Mouse (Mus musculus): ENCODE measurements around the gene Igsf9b.

Igsf9b gene

GRCm38 (mm10) chr9:27289543-27290308 lies 9.3 kb upstream of the Igsf9b start:
- no peak for DNase-seq (ENCODE audit: low spot score)

- DNase-seq (ENCODE audit: low spot score): no peak
Measured at GRCm38 (mm10) chr9:27294380-27294779, 4.6 kb upstream of the Igsf9b start.

DNA sequence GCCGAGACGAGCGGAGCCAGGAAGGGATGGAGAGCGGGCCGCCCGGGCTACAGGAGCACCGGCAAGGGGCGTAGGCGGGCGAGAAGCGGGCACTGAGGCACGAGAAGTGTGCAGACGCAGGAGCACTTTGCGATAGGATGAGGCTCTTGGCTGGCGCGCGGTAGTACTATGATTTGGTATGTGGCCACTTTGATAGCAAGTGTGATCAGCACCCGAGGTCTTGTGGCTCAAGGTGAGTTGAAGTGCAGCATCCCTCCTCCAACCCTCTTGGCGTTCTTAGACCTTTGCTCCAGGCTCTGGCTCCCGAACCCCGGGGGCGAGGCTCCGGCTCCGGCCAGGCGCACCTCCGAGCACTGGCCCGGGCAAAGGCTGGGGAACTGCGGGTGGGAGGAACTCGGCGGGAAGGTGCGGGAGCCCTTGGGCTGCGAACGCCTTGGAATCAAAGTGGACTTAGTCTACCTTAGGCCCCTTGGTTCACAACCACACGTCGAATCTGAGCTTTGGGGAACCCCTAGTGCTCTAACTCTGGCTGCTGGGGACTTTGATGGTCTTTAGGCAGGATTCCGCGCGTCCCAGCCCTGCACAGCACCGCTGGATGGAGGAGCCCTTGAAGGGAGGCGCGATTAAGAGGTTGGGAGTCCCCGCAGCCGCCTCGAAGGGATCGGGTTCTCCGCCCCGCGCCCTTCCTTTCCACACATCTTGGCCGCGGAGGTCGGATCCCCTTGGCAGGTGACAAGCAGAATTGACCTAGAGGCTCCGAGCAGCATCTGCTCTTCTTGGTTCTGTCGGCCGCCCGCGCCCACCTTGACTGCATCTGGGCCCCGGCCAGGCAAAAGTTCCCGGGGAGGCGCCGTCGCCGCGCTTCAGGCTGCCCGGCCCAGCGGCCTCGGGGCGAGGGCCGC lies 533 bp downstream of the Igsf9b start:
- no peak for DNase-seq (ENCODE audit: low spot score)

GRCm38 (mm10) chr9:27300188-27300691 lies 1.2 kb downstream of the Igsf9b start:
- DNase-seq (ENCODE audit: low spot score): no peak

GRCm38 (mm10) chr9:27300698-27301097 lies 1.7 kb downstream of the Igsf9b start:
- DNase-seq (ENCODE audit: low spot score): no peak

GRCm38 (mm10) chr9:27301486-27301885 lies 2.5 kb downstream of the Igsf9b start:
- DNase-seq (ENCODE audit: low spot score): no peak

GRCm38 (mm10) chr9:27302291-27302690 lies 3.3 kb downstream of the Igsf9b start:
- DNase-seq (ENCODE audit: low spot score): no peak

- no peak for DNase-seq (ENCODE audit: low spot score)
Measured at GRCm38 (mm10) chr9:27303571-27304484, 4.8 kb downstream of the Igsf9b start.

- DNase-seq (ENCODE audit: low spot score): no peak
Measured at GRCm38 (mm10) chr9:27304485-27305102, 5.6 kb downstream of the Igsf9b start.

GRCm38 (mm10) chr9:27305502-27305901 lies 6.5 kb downstream of the Igsf9b start:
- DNase-seq (ENCODE audit: low spot score): no peak

DNA sequence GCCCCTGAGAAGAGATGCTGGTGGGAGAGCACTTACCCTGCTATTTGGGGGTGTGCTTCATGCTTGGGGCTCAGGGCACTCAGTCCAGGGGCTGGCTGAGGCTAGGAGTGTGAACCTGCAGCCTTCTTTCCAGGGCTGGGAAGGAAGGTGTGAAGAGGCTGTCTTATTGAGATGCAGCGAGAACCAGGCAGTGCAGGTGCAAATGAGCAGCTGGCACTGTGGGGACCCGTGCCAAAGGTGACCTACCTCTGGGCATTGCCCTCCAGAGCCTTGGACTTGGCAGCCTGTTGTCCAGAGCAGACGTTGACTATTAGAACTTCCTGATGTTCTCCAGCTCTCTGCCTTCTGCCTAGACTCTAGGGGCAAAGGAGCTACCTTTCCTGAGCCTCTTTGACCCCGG lies 7.6 kb downstream of the Igsf9b start:
- DNase-seq (ENCODE audit: low spot score): no peak

DNA sequence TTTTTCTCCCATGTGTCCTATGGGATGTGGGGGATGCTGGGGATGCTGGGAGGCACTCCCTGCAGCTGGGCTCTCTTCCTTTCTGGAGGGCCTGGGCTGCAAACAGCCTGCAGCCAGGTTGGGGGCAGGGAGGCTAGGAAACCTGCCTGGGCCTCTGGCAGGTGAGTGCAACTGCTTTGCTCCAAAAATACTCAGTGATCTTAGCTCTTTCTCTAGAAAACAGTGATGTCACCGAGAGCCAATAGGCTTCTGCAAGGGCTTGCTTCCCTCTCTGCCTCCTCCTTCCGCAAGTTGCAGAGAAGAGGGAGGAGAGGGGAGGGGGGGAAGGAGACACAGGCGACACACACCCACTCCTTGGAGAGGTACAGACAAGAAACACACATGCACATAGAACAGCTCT lies 8.3 kb downstream of the Igsf9b start:
- DNase-seq (ENCODE audit: low spot score): no peak

GRCm38 (mm10) chr9:27308045-27308444 lies 9.0 kb downstream of the Igsf9b start:
- no peak for DNase-seq (ENCODE audit: low spot score)

GRCm38 (mm10) chr9:27308561-27308960 lies 9.6 kb downstream of the Igsf9b start:
- no peak for DNase-seq (ENCODE audit: low spot score)

GRCm38 (mm10) chr9:27310005-27310404 lies 11.0 kb downstream of the Igsf9b start:
- DNase-seq (ENCODE audit: low spot score): no peak

GRCm38 (mm10) chr9:27313427-27313826 lies 14.4 kb downstream of the Igsf9b start:
- DNase-seq (ENCODE audit: low spot score): no peak

DNA sequence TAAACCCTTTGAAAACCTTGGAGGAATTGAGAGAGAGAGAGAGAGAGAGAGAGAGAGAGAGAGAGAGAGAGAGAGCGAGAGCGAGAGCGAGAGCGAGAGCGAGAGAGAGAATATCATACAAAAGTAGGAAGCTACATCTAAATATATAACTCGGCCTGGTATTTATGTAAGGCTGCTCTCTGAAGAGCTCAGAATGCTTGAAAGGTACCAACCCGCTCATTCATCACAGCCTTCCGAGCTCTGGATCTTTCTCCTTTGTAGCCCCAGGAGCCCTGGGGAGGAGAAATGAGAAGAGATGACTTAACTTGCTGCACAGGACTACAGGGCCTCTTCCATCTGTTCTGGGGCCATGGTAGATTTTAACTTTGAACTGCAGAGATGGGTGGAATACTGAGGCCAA lies 22.3 kb downstream of the Igsf9b start:
- DNase-seq (ENCODE audit: low spot score): no peak

GRCm38 (mm10) chr9:27322277-27322676 lies 23.3 kb downstream of the Igsf9b start:
- DNase-seq (ENCODE audit: low spot score): no peak

DNA sequence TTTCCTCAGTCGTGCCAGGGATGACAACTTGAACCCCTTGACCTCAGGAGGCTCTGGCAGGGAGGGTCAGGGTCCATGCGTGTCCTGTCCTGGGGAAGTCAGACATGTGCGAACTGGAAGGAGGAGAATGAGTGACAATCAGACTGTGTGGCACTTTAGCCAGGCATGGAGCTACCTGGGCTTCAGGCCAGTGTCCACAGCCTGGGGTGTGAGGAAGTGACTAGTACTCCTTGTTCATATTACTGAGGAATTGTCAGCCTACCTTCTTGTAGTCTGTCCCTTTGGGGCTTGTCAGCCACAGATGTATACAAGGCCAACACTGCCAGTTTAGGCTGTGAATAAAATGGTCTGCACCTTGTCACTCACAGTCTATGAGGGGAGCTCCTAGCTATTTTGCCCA lies 24.4 kb downstream of the Igsf9b start:
- DNase-seq (ENCODE audit: low spot score): no peak

GRCm38 (mm10) chr9:27325920-27326319 lies 26.9 kb downstream of the Igsf9b start:
- DNase-seq (ENCODE audit: low spot score): peak; percentile 6

- DNase-seq (ENCODE audit: low spot score): no peak
Measured at GRCm38 (mm10) chr9:27327558-27327957, 28.6 kb downstream of the Igsf9b start.

All from c-Kit-positive CD71-positive TER-119-positive erythroid progenitor cells, embryonic 14.5 days (primary cell).